Mouse (Mus musculus): ENCODE measurements around the gene Nagk. TPM values are rescaled to one million over a fixed set of nuclear protein-coding genes. Genes with fewer than 3 reads are reported as not detected.

The Nagk gene
- total RNA-seq (2023): 10 to 100 TPM; 27.5 to 37.0 TPM

GRCm38 (mm10) chr6:83794760-83795296 is at the start of gene Nagk:
Gene Nagk, plus strand, starts transcription at chr6:83794982.

DNA sequence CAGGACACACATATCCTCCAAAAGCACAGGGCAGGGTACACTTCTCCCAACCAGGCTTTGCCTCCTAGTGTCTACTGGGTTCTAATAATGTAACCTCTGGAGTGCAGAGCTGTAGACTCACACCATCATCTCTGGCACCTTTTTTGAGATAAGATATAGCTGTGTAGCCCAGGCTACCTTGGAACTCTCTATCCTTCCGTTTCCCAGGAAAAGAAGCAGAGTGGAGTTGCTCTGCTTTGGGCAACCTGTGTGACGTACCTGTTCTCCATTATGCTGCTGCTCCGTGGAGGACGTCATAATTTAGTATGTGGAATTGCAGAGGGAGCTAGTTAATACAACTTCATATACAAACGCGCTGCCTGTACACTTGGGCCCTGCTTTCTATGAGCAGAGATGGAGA is 32.4 kb upstream of the Nagk start, which contains the start of gene Ankrd53:
TSS of gene Ankrd53 (plus strand) at position 301 of the 400 bp plus-strand sequence.

GRCm38 (mm10) chr6:83775638-83776293 is 19.0 kb upstream of the Nagk start, which contains the start of gene Tex261:
Gene Tex261, minus strand, starts transcription at chr6:83775813.

GRCm38 (mm10) chr6:83831606-83832123 is 36.9 kb downstream of the Nagk start, which contains the start of gene Paip2b:
Gene Paip2b, minus strand, starts transcription at chr6:83831741.

Other genes with a start within 250 kb of the Nagk start
- gene Stambp, start 222.3 kb upstream of the Nagk start, total RNA-seq (2023): 10 to 100 TPM; 23.4 to 27.7 TPM
- not detected for gene Clec4f, start 138.8 kb upstream of the Nagk start, total RNA-seq (2023)
- under 1 TPM in 1 of 2 experiments, not detected in 1; 0.46 TPM for gene Cd207, start 117.1 kb upstream of the Nagk start, total RNA-seq (2023)
- gene Vax2, start 83.7 kb upstream of the Nagk start, total RNA-seq (2023): not detected
- gene Atp6v1b1, start 52.0 kb upstream of the Nagk start, total RNA-seq (2023): not detected
- gene Ankrd53, start 32.3 kb upstream of the Nagk start, total RNA-seq (2023): not detected
- 10 to 100 TPM; 52.2 to 56.6 TPM for gene Tex261, start 19.2 kb upstream of the Nagk start, total RNA-seq (2023)
- gene Paip2b, start 36.8 kb downstream of the Nagk start, total RNA-seq (2023): 10 to 100 TPM in 1 of 2 experiments, 1 to 10 TPM in 1; 7.7 to 10.4 TPM
- 100 to 1,000 TPM; 114 to 154 TPM for gene Zfp638, start 72.1 kb downstream of the Nagk start, total RNA-seq (2023)
- 10 to 100 TPM; 18.9 to 26.6 TPM for gene Dysf, start 213.6 kb downstream of the Nagk start, total RNA-seq (2023)